Mouse (Mus musculus): ENCODE results near the gene Bysl. TPM values are rescaled to one million over a fixed set of nuclear protein-coding genes. Genes with fewer than 3 reads are reported as not detected.

Bysl gene
- polyA plus RNA-seq, 1 experiment, result 31.1 TPM

DNA sequence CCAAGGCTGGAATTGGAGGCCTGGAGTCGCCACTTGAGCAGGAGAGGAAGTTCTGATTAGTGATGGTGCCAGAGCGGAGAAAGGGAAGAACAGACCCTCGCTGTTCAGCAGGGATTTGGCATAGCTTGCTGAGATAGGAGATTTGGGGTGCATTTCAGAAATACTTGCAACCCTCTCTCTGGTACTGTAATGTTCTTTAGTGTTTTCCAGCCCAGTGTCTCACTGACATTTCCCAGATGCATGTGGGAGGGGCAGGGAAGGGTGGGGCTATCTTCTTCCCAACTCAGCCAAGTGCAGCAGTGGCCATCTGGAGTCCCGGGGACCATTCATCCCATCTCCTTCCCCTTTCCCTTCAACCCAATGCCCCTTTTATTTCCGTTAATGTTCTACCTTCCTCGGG, 51.6 kb downstream of the Bysl start:
- TF ChIP-seq POLR2A (IDR thresholded peaks at IDR 0.05; ENCODE audit: borderline replicate concordance, extremely low read depth, insufficient read depth, insufficient read length, poor library complexity, severe bottlenecking) (no peak), CTCF (IDR thresholded peaks at IDR 0.05; ENCODE audit: borderline replicate concordance, extremely low read depth, insufficient read depth, insufficient read length) (no peak)
- no peak for DNase-seq (ENCODE audit: low read depth)

DNA sequence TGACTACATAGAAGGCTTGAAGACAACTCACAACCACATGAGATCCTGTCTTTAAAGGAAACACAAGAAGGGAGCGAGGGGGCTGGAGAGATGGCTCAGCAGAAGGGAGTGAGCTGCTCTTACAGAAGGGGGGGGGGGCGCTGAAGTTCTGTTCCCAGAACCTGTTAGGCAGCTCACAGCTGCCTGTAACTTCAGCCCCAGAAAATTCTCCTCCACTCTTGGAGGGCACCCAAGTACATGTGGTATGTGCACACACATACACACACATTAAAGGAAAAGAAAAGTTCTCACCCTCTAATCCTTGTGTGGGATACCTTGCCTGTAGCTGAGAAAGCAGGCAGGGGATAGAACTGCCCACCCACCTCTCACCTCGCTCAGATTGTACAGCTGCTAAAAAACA, 54.1 kb downstream of the Bysl start:
- TF ChIP-seq POLR2A (IDR thresholded peaks at IDR 0.05; ENCODE audit: borderline replicate concordance, extremely low read depth, insufficient read depth, insufficient read length, poor library complexity, severe bottlenecking) (no peak), CTCF (IDR thresholded peaks at IDR 0.05; ENCODE audit: borderline replicate concordance, extremely low read depth, insufficient read depth, insufficient read length) (no peak)
- DNase-seq (ENCODE audit: low read depth), result no peak

DNA sequence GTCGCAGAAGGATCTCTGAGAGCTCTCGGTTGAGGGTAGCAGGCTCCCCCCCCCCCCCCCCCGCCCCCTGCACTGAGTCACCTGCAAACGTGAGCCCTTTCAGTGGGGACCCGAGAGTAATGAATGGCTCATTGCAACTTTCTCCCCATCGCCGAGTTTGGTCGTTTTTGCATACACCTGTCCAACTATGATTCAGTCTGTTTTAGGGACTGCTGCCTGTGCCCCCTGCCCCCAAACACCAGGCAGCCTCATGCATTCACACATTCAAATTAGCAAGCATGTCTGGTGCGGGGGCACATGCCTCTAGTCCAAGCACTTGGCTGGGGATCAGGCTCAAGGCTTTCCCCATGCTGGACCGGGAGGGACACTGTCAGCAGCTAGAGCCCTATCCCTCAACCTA, 56.7 kb downstream of the Bysl start:
- DNase-seq (ENCODE audit: low read depth), result no peak
- TF ChIP-seq POLR2A (IDR thresholded peaks at IDR 0.05; ENCODE audit: borderline replicate concordance, extremely low read depth, insufficient read depth, insufficient read length, poor library complexity, severe bottlenecking), result no peak
- TF ChIP-seq CTCF (IDR thresholded peaks at IDR 0.05; ENCODE audit: borderline replicate concordance, extremely low read depth, insufficient read depth, insufficient read length), result no peak

- no peak for DNase-seq (ENCODE audit: low read depth)
- TF ChIP-seq CTCF (IDR thresholded peaks at IDR 0.05; ENCODE audit: borderline replicate concordance, extremely low read depth, insufficient read depth, insufficient read length) (no peak), POLR2A (IDR thresholded peaks at IDR 0.05; ENCODE audit: borderline replicate concordance, extremely low read depth, insufficient read depth, insufficient read length, poor library complexity, severe bottlenecking) (no peak)
These were observed 58.3 kb downstream of the Bysl start for GRCm38 (mm10) chr17:47552994-47553393.

DNA sequence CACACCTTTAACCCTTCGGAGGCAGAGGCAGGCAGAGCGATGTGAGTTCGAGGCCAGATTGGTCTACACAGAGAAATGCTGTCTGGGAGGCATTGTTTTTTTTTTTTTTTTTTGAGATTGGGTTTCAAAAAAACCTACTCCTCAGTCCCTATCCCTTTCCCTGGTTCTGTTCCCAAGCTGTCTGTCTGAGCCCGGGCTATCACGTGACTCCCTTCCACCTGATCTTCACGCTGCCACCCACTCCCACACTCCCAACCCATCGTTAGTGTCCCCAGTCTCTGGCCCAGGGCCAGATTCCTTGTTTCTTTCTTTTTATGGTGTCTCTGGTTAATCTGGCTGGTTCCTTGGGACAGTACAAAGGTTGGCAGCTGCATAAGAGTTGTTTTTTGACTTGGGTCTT, 60.2 kb downstream of the Bysl start:
- peak; percentile 9 for DNase-seq (ENCODE audit: low read depth)
- TF ChIP-seq CTCF (IDR thresholded peaks at IDR 0.05; ENCODE audit: borderline replicate concordance, extremely low read depth, insufficient read depth, insufficient read length) (no peak), POLR2A (IDR thresholded peaks at IDR 0.05; ENCODE audit: borderline replicate concordance, extremely low read depth, insufficient read depth, insufficient read length, poor library complexity, severe bottlenecking) (no peak)

Other genes starting within 250 kb of the Bysl start
- 46.2 and 47.5 TPM in 2 replicates for gene Mrps10, start 242.6 kb downstream of the Bysl start, polyA plus RNA-seq (2012; rRNA removed)
- 1.2 TPM in 2 replicates for gene Guca1b, start 226.1 kb downstream of the Bysl start, polyA plus RNA-seq (2012; rRNA removed)
- gene Guca1a, start 210.9 kb downstream of the Bysl start, polyA plus RNA-seq (2012; rRNA removed), result 0.43 and 0.83 TPM in 2 replicates
- 0.42 and 0.85 TPM in 2 replicates for gene AI661453, start 174.9 kb downstream of the Bysl start, polyA plus RNA-seq (2012; rRNA removed)
- 0.41 and 0.53 TPM in 2 replicates for gene 1700001C19Rik, start 174.1 kb downstream of the Bysl start, polyA plus RNA-seq (2012; rRNA removed)
- gene Taf8, start 109.2 kb downstream of the Bysl start, polyA plus RNA-seq (2012; rRNA removed), result 34.2 and 44.1 TPM in 2 replicates
- 59.7 and 68.5 TPM in 2 replicates for gene Ccnd3, start 106.4 kb downstream of the Bysl start, polyA plus RNA-seq (2012; rRNA removed)
- 43.1 and 59.0 TPM in 2 replicates for gene Med20, start 90 bp upstream of the Bysl start, polyA plus RNA-seq (2012; rRNA removed)
- 1.7 and 2.6 TPM in 2 replicates for gene Gm20517, start 97 bp upstream of the Bysl start, polyA plus RNA-seq (2012; rRNA removed)
- 32.8 and 36.9 TPM in 2 replicates for gene Usp49, start 19.2 kb upstream of the Bysl start, polyA plus RNA-seq (2012; rRNA removed)
- 97.2 and 102 TPM in 2 replicates for gene Tomm6, start 76.9 kb upstream of the Bysl start, polyA plus RNA-seq (2012; rRNA removed)
- 54.2 and 55.4 TPM in 2 replicates for gene Frs3, start 77.5 kb upstream of the Bysl start, polyA plus RNA-seq (2012; rRNA removed)
- 4.9 and 5.1 TPM in 2 replicates for gene Gm21981, start 83.0 kb upstream of the Bysl start, polyA plus RNA-seq (2012; rRNA removed)
- gene Prickle4, start 83.2 kb upstream of the Bysl start, polyA plus RNA-seq (2012; rRNA removed), result 0.52 and 1.0 TPM in 2 replicates
- gene Pgc, start 115.3 kb upstream of the Bysl start, polyA plus RNA-seq (2012; rRNA removed), result not detected in 2 replicates
- 2.0 and 3.2 TPM in 2 replicates for gene Tfeb, start 125.5 kb upstream of the Bysl start, polyA plus RNA-seq (2012; rRNA removed)
- gene Mdfi, start 223.2 kb upstream of the Bysl start, polyA plus RNA-seq (2012; rRNA removed), result 35.8 and 37.8 TPM in 2 replicates